Mouse (Mus musculus): ENCODE data around the gene Pcsk2.

DNA sequence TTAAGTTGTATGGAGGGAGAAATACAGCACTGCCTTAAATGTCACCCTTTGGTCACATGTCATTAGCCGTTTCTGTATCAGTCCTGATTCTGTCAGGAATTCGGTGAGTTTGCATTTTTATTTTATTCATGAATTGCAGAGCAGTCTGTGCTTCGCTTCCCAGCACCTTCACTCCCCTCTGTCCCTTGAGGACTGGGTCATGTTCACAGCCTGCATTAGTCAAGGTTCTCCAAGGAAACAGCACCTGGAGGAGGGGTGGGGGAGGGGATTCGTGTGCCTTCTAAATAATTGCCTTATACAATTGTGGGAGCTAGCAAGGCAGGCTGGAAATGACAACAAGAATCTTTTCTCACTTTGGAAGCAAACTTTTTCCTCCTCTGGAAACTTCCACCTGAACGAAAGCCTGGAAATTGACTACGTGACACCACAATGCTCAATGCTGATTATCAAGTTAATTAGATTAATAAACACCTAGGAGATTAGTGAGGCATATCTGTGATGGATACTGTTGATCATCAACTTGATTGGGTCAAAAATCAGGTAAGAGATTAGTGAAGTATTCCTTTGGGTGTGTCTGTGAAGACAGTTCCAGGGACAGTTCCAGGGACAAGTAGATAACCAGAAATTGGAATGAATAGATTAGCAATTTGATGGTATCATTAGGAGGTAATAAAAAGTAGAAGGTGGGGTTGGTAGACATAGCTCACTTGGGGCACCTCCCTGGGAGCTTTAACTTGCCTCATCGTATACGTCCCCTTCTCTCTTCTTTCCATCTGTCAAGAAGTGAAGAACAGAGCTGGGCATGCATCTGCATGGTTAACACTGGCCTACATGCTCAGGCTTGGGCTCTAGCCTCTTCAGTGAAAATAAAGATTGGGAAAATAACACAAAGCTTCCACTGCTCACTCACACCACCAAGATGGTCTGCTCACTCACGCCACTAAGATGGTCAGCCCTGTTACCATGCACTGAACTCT, 64.7 kb downstream of the Pcsk2 start:
- TF ChIP-seq CTCF (IDR thresholded peaks at IDR 0.05), result no peak
- TF ChIP-seq POLR2A (IDR thresholded peaks at IDR 0.05; ENCODE audit: insufficient read depth, low read depth, low read length), result no peak
